Mouse (Mus musculus) ES-E14 (cell line): ENCODE measurements at regions not wholly inside any gene's neighbourhood (a gene's known extent, or its start where the extent isn't known, plus 50 kb on each side); places are given as distances from the start of the nearest gene placed in this dataset.

ENCODE experiments used
- DNase-seq: peaks from one replicate; pipeline ENCODE4 v3.0.0-alpha.2; 2013; ENCODE audit warnings: low read depth, low spot score
- H3K27ac ChIP-seq: 2 replicates; pipeline ENCODE4 v1.5.1; 2012; ENCODE audit warnings: low read depth, mild to moderate bottlenecking, low read length, moderate library complexity, mixed read lengths; ENCODE audit not compliant: poor library complexity, insufficient read depth, severe bottlenecking
- H3K36me3 ChIP-seq: 2 replicates; pipeline ENCODE4 v1.6.1; 2012; ENCODE audit warnings: mild to moderate bottlenecking, low read length, moderate library complexity, mixed read lengths; ENCODE audit not compliant: control insufficient read depth, poor library complexity, insufficient read depth, severe bottlenecking
- H3K4me1 ChIP-seq, 2 experiments: fragments of 150-350 bp in 1 of 2; sonication (generic) in 1 of 2; 2 replicates each; pipeline ENCODE4 v1.6.1; 2012; ENCODE audit warnings: low read length in 2 of 2, mild to moderate bottlenecking in 1 of 2, mixed read lengths in 1 of 2; ENCODE audit not compliant: control insufficient read depth in 2 of 2, insufficient read depth in 2 of 2, poor library complexity in 1 of 2
- H3K4me3 ChIP-seq, 2 experiments: fragments of 150-350 bp in 1 of 2; sonication (generic) in 1 of 2; 2 replicates each; pipeline ENCODE4 v1.5.1; 2012; ENCODE audit warnings: low read length in 2 of 2, low read depth in 1 of 2, mild to moderate bottlenecking in 1 of 2, mixed read lengths in 1 of 2; ENCODE audit not compliant: insufficient read depth in 1 of 2, poor library complexity in 1 of 2, severe bottlenecking in 1 of 2
- H3K9ac ChIP-seq: 2 replicates; pipeline ENCODE4 v1.6.1; 2012; ENCODE audit warnings: low read depth, mild to moderate bottlenecking, low read length, mixed read lengths; ENCODE audit not compliant: poor library complexity, insufficient read depth, severe bottlenecking
- H3K9me3 ChIP-seq: fragments of 150-350 bp; sonication (generic); 2 replicates; pipeline ENCODE4 v1.6.1; 2012; ENCODE audit warnings: low read depth, mild to moderate bottlenecking, low read length; ENCODE audit not compliant: control insufficient read depth, insufficient read depth
- CHD2 ChIP-seq: IDR thresholded peaks from 2 replicates; pipeline ENCODE4 v1.6.1; 2014; ENCODE audit warnings: mild to moderate bottlenecking, low read depth, low read length, inconsistent platforms
- HCFC1 ChIP-seq: IDR thresholded peaks from 2 replicates; pipeline ENCODE4 v1.6.1; 2012; ENCODE audit warnings: low read length, inconsistent platforms, borderline replicate concordance; ENCODE audit not compliant: insufficient read depth
- MAFK ChIP-seq: IDR thresholded peaks from 2 replicates; pipeline ENCODE4 v1.6.1; 2014; ENCODE audit warnings: mild to moderate bottlenecking, low read depth, low read length, inconsistent platforms; ENCODE audit not compliant: insufficient read depth
- ZC3H11A ChIP-seq: IDR thresholded peaks from 2 replicates; pipeline ENCODE4 v1.6.1; 2012; ENCODE audit warnings: low read depth, mild to moderate bottlenecking, inconsistent platforms, low read length, borderline replicate concordance
- ZNF384 ChIP-seq: IDR thresholded peaks from 2 replicates; pipeline ENCODE4 v1.6.1; 2012; ENCODE audit warnings: low read depth, low read length, inconsistent platforms
- in situ Hi-C, 2 experiments: fragments of 600-800 bp; cut with MboI; formaldehyde crosslinking; loops; one replicate each; pipeline ENCODE4 v1.15.1; 2025; ENCODE audit warnings: low sequenced_read_pairs in 2 of 2, inconsistent platforms in 1 of 2; ENCODE audit not compliant: unreplicated experiment in 2 of 2

DNA sequence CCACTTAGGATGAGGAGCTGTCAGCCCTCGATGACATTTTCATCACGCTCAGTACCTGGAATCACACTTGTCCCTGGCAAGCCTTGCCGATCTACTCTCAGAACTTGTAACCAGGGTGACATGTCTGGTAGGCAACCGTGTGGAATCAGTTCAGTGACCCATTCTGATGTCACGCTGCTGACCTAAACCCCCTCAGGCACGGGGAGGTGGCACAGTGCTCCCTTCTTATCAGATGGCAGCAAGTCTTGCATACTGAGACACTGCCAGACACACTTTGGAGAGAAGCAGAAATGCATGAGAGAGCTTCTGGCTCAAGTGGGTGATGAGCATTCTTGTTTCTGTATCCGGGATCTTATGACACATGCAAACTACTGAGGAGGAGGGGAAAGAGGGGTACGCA lies 470.2 kb downstream of the Tcerg1l start:
- in situ Hi-C loops: no loop called here
- Histone ChIP-seq H3K27ac (no peak overlapping the region), H3K4me1 (no peaks in the 10 kb centered on the region), H3K9ac (no peak overlapping the region), H3K36me3 (no peaks in the 10 kb centered on the region), H3K4me3 (no peak overlapping the region), H3K9me3 (no peaks in the 10 kb centered on the region)
- TF ChIP-seq MAFK (no peak), HCFC1 (no peak), ZNF384 (no peak), CHD2 (no peak)
- DNase-seq: no peak

DNA sequence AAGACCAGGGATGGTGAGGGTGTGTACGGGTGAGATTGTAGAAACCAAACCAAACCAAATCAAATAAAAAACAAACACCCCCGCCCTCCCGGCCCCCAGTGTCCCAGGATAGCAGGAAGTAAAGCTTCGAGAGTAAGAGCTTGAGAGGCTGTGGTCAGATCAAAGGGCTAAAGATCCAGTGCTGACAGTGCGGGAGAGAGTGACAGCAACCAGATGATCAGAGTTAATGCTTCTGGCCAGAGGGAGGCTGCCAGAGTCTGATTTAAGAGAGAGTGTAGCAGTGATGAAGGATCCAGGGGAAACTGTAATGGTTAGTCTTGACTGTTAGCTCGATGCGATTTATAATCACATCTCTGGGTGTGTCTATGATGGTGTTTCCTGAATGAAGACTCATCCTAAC lies 467.3 kb downstream of the Tcerg1l start:
- no peaks in the 10 kb centered on the region for H3K4me1 ChIP-seq
- no peak for TF ChIP-seq ZC3H11A
- no peak for TF ChIP-seq MAFK
- TF ChIP-seq CHD2: no peak
- TF ChIP-seq ZNF384: no peak
- TF ChIP-seq HCFC1: no peak
- no peak overlapping the region for H3K4me3 ChIP-seq
- H3K9me3 ChIP-seq: no peaks in the 10 kb centered on the region
- in situ Hi-C loops: no loop called here
- H3K27ac ChIP-seq: no peak overlapping the region
- no peak overlapping the region for H3K9ac ChIP-seq
- H3K36me3 ChIP-seq: no peaks in the 10 kb centered on the region
- no peak for DNase-seq

- no peak for DNase-seq
- no peak overlapping the region for H3K9ac ChIP-seq
- H3K4me3 ChIP-seq: no peak overlapping the region
- in situ Hi-C loops: no loop called here
- H3K4me1 ChIP-seq: no peaks in the 10 kb centered on the region
- H3K36me3 ChIP-seq: no peaks in the 10 kb centered on the region
- no peak overlapping the region for H3K27ac ChIP-seq
- no peak for TF ChIP-seq CHD2
- TF ChIP-seq HCFC1: no peak
- TF ChIP-seq ZNF384: no peak
- TF ChIP-seq ZC3H11A: no peak
- TF ChIP-seq MAFK: no peak
- no peaks in the 10 kb centered on the region for H3K9me3 ChIP-seq
These were observed 461.6 kb downstream of the Tcerg1l start for GRCm38 (mm10) chr7:137935896-137936295.

DNA sequence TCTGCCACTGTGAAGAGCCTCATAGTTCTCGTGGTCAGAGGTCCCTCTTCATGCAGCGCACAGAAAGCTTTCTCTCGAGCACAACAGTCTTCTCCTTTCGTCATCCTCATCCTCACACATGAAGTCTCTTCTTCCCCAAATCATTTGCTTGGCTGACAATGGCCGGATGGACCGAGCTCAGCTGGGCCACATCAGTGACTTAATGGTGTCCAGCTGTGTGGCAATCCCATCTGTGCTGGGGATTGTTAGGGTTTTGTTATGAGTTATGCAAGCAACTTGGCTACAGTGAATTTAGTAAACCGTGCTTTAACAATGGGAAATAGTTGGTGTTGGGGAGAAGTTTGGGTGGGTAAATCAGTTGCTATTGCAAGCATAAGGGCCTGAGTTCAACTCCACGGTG lies 458.4 kb downstream of the Tcerg1l start:
- Histone ChIP-seq H3K4me1 (no peaks in the 10 kb centered on the region), H3K4me3 (no peak overlapping the region), H3K9ac (no peak overlapping the region), H3K9me3 (no peaks in the 10 kb centered on the region), H3K36me3 (no peaks in the 10 kb centered on the region), H3K27ac (no peak overlapping the region)
- no peak for DNase-seq
- TF ChIP-seq ZNF384 (no peak), CHD2 (no peak), HCFC1 (no peak), ZC3H11A (no peak), MAFK (no peak)
- in situ Hi-C loops: no loop called here

GRCm38 (mm10) chr7:137940084-137940483 lies 457.4 kb downstream of the Tcerg1l start:
- no peak for DNase-seq
- Histone ChIP-seq H3K4me3 (no peak overlapping the region), H3K9ac (no peak overlapping the region), H3K27ac (no peak overlapping the region), H3K36me3 (no peaks in the 10 kb centered on the region), H3K4me1 (no peaks in the 10 kb centered on the region), H3K9me3 (no peaks in the 10 kb centered on the region)
- no peak for TF ChIP-seq ZNF384
- no peak for TF ChIP-seq HCFC1
- TF ChIP-seq CHD2: no peak
- TF ChIP-seq ZC3H11A: no peak
- in situ Hi-C loops: no loop called here
